Mouse (Mus musculus) kidney, postnatal 4 days (tissue): ENCODE measurements around the gene Iqch.
A peak's percentile ranks its signal among the peaks of the same experiment; 100 is the strongest.

Experiments
- DNase-seq, 2 experiments: peaks; one replicate each; pipeline ENCODE4 v3.0.0; 2021; ENCODE audit warnings: mixed read lengths in 2 of 2

The Iqch gene

GRCm38 (mm10) chr9:63612565-63613515 lies 10.5 kb upstream of the Iqch start:
- DNase-seq: peak; percentile 47 to 65

- DNase-seq: peak; percentile 18 to 31
Observed at GRCm38 (mm10) chr9:63611967-63612366, 9.7 kb upstream of the Iqch start.

- peak; percentile 65 to 78 for DNase-seq
Observed at GRCm38 (mm10) chr9:63610841-63611366, 8.6 kb upstream of the Iqch start.

GRCm38 (mm10) chr9:63610231-63610630 lies 7.9 kb upstream of the Iqch start:
- peak in 1 of 2 experiments; percentile 15 for DNase-seq

- DNase-seq: peak in 1 of 2 experiments; percentile 11
Observed at GRCm38 (mm10) chr9:63609776-63610175, 7.5 kb upstream of the Iqch start.

GRCm38 (mm10) chr9:63609246-63609645 lies 7.0 kb upstream of the Iqch start:
- peak; percentile 12 to 39 for DNase-seq

GRCm38 (mm10) chr9:63608006-63608405 lies 5.7 kb upstream of the Iqch start:
- DNase-seq: no peak

- DNase-seq: peak in 1 of 2 experiments; percentile 31
Observed at GRCm38 (mm10) chr9:63606594-63606993, 4.3 kb upstream of the Iqch start.

GRCm38 (mm10) chr9:63603849-63604248 lies 1.6 kb upstream of the Iqch start:
- peak in 1 of 2 experiments; percentile 33 for DNase-seq

- DNase-seq: peak; percentile 25 to 36
Observed at GRCm38 (mm10) chr9:63596660-63597059, 5.6 kb downstream of the Iqch start.

- no peak for DNase-seq
Observed at GRCm38 (mm10) chr9:63595652-63596051, 6.6 kb downstream of the Iqch start.

- DNase-seq: no peak
Observed at GRCm38 (mm10) chr9:63595032-63595431, 7.3 kb downstream of the Iqch start.

- no peak for DNase-seq
Observed at GRCm38 (mm10) chr9:63591661-63592256, 10.5 kb downstream of the Iqch start.

- DNase-seq: no peak
Observed at GRCm38 (mm10) chr9:63590592-63590991, 11.7 kb downstream of the Iqch start.

- no peak for DNase-seq
Observed at GRCm38 (mm10) chr9:63589209-63589608, 13.1 kb downstream of the Iqch start.

- DNase-seq: no peak
Observed at GRCm38 (mm10) chr9:63585251-63585650, 17.0 kb downstream of the Iqch start.

- no peak for DNase-seq
Observed at GRCm38 (mm10) chr9:63581778-63582177, 20.5 kb downstream of the Iqch start.

GRCm38 (mm10) chr9:63580046-63580445 lies 22.2 kb downstream of the Iqch start:
- no peak for DNase-seq

GRCm38 (mm10) chr9:63579644-63580043 lies 22.6 kb downstream of the Iqch start:
- no peak for DNase-seq

GRCm38 (mm10) chr9:63577469-63577868 lies 24.8 kb downstream of the Iqch start:
- DNase-seq: no peak

GRCm38 (mm10) chr9:63572874-63573273 lies 29.4 kb downstream of the Iqch start:
- no peak for DNase-seq

GRCm38 (mm10) chr9:63571895-63572294 lies 30.4 kb downstream of the Iqch start:
- peak; percentile 23 to 40 for DNase-seq

GRCm38 (mm10) chr9:63568808-63569207 lies 33.5 kb downstream of the Iqch start:
- peak; percentile 58 to 71 for DNase-seq

- DNase-seq: no peak
Observed at GRCm38 (mm10) chr9:63568314-63568713, 34.0 kb downstream of the Iqch start.
